Mouse (Mus musculus) T-helper 2 cell (primary cell): Measurements from ENCODE around the gene Rab6b.

Experiments
- in situ Hi-C: fragments of 300-600 bp; cut with MboI, MseI; formaldehyde crosslinking; loops from one replicate; pipeline ENCODE4 v1.15.1; 2025; ENCODE audit warnings: high pct_unique_total_duplicates

Gene Rab6b

GRCm38 (mm10) chr9:103093681-103094080 is 17.9 kb upstream of the Rab6b start:
- in situ Hi-C loops: loop anchor here (5.0 kb wide), 1 partner anchor 199 kb away; no protein-coding TSS in a partner anchor

DNA sequence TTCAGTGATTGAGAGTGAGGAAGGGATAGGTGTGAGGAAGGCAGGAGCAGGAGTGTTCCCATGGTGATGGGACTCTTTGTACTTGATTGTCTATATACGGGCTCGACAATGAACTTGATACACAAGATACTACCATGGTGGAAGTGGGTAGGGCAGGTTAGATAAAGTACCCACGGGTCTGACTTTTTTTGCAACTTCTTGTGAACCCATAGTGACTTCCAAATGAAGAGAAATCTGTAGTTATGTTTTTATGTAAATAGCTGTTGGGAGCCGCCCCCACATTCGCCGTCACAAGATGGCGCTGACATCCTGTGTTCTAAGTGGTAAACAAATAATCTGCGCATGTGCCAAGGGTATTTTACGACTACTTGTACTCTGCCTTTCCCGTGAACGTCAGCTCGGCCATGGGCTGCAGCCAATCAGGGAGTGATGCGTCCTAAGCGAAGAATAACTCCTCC is 3.2 kb upstream of the Rab6b start:
- in situ Hi-C loops: loop anchor here (10.0 kb wide), 1 partner anchor 256 kb away; the partner anchor contains the start of gene Cdv3

DNA sequence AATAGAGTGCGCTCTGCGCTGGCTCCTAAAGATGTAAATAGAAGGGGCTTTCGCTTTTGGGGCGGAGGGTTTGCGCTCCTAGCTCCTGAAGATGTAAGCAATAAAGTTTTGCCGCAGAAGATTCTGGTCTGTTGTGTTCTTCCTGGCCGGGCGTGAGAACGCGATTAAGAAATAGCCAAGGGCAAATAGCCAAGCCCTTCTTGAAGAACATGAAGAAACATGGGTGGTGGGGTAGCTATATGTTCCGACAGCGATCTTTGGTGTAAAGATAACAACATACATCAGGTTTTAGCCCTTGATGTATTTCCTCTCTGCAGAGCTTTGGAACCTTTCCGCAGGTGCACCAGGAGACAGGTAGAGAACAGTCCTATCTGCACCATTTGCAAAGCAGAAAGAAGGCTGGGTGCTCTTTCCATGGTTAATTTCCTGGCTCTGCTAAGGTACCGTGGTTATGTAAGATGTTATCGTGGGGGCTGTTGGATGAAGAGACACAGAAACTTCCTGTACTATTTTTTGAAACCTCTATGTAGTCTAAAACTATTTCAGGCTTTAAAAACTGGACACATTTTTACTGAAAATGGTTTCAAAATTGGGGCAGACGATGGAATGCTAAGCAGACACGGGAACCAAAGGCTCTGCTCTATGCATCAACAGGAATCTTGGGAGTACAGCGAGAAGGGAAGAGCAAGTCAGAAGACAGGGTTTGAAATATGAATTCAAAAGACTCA is 2.5 kb upstream of the Rab6b start:
- in situ Hi-C loops: loop anchor here (10.0 kb wide), 1 partner anchor 256 kb away; the partner anchor contains the start of gene Cdv3

DNA sequence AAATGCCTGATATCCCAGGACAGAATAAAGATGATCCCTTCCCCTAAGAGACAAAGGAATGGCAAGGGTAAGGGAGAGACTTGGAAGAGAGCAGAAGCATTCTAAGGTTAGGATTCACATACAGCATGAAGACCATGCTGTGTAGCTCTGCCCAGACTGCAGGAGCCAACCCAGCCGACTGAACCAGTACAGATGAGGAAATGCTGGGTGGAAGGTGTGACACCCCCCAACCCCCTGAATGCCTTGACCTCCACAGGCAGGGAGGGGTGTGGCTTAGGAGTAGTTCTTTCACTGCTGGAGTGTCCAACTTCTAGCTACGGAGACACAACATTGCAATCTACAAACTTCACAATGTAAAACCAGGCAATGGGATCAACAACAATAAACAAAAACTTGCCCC is 1.7 kb upstream of the Rab6b start:
- in situ Hi-C loops: loop anchor here (5.0 to 10.0 kb wide), 2 partner anchors 92 to 255 kb away; partner anchors contain the start of genes Cdv3 and Srprb

DNA sequence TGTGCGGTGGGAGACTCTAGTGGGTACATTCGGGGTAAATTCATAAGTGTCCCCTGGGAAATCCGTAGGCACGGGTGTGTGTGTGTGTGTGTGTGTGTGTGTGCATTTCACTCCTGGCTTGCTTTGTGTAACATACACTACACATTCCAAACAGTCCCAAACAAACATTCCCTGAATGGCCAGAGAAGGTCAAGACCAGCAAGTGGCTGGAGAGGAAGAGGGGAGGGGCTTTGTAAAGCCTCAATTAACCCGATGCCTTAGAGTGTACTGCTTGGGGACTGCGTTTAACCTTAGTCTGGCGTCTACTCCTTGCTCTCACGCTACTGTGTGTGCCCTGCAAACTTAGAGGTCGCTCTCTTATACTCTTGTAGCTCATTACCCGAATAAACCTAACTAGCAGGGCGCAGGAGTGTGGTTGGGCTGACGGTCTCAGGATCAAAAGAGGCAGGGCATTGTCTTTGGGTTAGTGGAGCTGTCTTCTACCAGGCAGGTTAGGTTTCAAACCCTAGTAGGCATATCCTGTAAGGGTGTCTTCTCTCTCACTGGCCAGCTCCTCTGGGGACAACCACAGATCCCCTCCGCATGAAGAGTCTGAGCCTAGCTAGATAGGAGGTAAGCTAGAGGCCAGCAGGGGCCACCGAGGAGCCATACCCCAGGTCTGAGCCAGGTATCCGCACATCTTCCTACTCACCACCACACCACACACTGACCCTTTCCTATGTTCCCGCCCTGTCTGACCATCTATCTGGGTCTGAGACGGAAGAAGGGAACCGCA is 673 bp upstream of the Rab6b start:
- in situ Hi-C loops: loop anchor here (5.0 kb wide), 1 partner anchor 91 kb away; the partner anchor contains the start of gene Srprb

GRCm38 (mm10) chr9:103112471-103113271 is 1.1 kb downstream of the Rab6b start:
- in situ Hi-C loops: loop anchor here (5.0 kb wide), 1 partner anchor 90 kb away; the partner anchor contains the start of gene Srprb

- in situ Hi-C loops: loop anchor here (5.0 kb wide), 1 partner anchor 89 kb away; the partner anchor contains the start of gene Srprb
Observed at GRCm38 (mm10) chr9:103113351-103113750, 1.8 kb downstream of the Rab6b start.

DNA sequence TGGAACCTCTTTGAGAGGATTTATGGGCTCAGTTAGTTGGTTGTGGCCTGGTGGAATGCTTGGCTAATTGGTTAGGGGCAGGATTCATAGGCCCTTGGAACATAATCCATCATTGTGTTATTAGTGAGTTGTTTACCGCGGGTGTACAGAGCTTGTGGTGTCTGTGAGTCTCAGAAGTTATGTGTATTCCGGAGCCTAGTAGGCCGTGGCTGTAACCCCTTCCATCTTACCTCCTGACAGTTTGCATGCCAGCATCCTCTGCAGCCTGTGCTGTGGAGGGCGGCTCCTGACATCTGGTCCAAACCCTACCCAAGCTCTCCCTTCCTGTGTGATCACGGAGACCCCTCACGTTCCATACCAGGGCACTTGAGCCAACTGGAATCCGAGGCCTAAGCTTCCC is 2.7 kb downstream of the Rab6b start:
- in situ Hi-C loops: loop anchor here (5.0 kb wide), 1 partner anchor 88 kb away; the partner anchor contains the start of gene Srprb

DNA sequence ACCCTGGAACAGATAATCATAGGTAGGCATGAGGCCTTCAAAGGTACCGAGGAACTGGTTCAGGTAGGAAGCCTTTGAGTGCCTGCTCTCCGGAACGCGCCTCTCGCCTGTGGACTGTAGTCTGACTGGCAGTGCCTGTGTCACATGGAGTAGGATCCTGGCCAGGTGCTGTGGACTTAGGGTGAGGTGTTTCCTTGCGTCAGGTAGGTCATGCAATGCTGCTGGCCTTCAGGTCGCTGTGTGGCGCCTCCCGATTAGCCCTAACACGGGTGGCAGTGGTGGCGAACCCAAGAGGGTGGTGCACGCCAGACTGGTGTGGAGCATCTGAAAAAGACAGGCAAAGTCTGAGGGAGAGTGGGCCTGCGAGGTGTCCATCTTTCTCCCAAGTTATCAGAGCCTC is 3.3 kb downstream of the Rab6b start:
- in situ Hi-C loops: loop anchor here (5.0 kb wide), 1 partner anchor 87 kb away; the partner anchor contains the start of gene Srprb

DNA sequence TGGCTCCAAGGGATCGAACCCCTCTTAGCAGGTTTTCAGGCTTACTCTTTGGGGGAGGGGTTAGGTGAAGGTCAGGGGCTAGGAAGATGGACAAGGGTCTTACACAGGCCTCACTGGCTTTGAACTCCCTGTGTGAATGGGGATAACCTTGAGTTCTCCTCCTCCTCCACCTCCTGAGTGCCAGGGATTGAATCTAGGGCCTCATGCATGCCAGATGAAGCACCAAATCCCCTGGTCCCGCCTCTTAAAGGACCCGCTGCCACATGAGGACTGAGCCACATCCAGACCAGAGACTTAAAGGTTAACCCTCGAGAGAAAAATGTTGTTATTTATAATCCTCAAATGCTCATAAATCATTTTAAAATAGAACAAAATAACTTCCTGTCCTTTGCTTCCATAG is 5.4 kb downstream of the Rab6b start:
- in situ Hi-C loops: no loop called here

DNA sequence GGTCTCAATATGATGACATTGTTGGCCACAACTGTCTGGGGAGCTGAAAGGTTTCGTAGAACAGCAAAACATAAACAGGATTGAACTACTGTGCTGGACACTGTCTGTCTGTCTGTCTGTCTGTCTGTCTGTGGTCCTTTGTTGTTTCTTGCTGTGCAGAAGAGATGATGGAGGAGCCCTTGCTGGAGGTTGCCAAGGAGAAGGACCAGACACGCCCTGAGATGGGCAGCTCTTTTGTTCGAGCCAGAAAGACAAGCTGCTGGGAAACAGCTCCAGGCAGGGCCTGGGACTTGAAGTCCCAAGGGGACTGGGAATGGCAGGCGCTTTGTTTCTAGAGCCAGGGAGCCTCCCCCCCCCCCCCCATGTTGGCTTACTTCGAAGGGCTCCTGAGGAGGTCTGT is 5.9 kb downstream of the Rab6b start:
- in situ Hi-C loops: no loop called here

GRCm38 (mm10) chr9:103117951-103118350 is 6.4 kb downstream of the Rab6b start:
- in situ Hi-C loops: no loop called here

DNA sequence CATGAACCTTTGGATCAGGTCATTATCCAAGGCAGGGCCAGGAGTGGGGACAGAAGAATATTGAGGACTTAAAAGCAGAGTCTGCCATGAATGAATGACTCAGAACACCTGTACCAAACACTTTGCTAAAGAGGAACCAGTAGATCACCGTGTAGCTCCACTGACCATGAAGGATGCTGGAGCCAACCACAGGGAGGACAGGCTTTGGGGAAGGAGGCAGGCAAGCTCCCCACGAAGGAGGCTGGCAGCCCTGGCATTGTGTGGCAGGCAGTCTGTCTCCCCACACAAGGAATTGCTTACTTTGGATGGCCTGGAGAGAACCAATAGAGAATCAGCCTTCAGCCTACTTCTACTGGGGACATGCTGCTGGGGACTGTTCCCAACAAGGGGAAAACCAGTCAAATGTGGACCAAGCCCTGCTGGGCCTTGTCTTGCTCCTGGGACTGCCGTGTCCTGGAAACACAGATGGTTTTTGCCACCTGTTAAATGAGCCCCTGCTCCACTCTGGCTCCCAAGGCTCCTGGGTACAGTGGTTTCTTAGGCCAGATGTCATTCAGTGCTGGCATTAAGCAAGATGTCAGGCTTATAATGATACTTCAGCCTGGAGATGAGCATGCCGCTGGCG is 7.2 kb downstream of the Rab6b start:
- in situ Hi-C loops: no loop called here

DNA sequence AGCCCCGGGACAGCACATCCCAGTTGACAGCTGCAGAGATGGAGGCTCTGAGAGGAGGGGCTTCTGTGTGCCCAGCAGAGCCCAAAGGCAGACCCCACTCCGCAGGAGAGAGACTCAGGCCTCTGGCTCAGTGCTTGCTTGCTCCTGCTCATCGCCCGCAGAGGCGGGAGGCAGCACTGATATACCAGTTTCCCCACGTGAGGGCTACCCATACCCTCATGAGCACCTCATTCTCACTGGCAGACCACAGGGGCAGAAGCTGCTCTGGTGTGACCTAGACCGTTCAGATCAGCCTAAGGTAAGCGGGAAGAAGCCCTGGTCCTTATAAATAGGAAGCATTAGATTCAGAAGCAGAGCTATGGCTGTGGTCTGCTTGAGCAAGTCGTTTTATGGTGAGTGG is 8.2 kb downstream of the Rab6b start:
- in situ Hi-C loops: no loop called here

GRCm38 (mm10) chr9:103120231-103120630 is 8.6 kb downstream of the Rab6b start:
- in situ Hi-C loops: no loop called here

- in situ Hi-C loops: no loop called here
Observed at GRCm38 (mm10) chr9:103121546-103121945, 10.0 kb downstream of the Rab6b start.

- in situ Hi-C loops: no loop called here
Observed at GRCm38 (mm10) chr9:103124746-103125145, 13.2 kb downstream of the Rab6b start.

DNA sequence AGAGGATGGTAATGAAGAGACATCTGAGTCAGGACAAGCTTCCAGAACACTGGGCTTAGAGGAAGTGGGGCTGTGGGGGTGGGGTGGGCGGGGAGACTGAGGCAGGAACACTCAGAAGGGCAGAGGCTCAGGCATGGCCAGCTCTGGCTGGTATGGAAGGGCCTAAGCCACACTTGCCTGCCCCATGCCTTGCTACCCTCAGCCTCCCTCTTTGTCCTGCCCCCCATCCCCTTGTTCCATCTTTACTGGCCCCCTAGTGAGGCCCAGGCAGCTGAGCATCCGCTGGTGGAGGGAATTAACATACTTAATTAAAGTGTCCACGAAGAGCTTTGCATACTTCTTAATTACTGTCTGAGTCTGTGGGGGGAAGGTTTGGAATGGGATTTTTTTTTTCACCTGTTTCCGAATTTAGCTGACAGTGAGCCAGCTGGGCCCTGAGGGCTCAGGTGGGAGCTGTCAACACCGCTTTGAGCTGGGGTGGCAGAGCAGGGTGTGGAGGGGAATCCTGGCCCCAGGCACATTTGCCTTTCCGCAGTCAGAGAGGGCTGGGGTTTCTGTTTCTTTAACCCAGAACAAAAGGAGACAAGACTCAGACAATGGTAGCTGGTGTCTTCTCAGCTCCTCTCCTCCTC is 22.0 kb downstream of the Rab6b start:
- in situ Hi-C loops: no loop called here

DNA sequence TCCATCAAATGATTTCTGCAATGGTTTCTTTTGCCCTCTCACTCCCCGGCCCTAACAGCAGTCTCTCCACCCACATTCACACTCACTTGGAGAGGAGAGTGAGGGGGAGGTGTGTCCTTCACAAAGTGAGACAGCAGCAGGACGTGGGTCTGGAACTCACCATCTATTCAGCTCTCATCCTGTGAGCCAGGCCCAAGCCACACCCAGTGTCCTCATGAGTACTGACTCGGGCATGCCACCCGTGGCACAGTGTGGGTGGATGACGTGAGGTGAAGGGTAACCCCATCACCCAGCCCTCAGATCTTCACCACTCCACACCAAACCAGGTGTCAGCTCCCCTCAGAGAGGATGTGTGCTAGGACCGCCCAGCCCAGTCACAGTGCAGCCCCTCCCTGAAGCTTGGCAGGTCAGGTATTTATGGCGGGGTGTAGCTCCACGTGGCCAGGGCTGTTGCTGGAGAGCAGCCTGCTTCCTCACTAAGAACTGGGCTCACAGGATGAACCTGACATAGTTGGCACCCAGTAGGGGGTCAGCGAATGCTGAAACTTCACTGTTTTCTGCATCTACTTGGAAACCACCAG is 23.0 kb downstream of the Rab6b start:
- in situ Hi-C loops: no loop called here

DNA sequence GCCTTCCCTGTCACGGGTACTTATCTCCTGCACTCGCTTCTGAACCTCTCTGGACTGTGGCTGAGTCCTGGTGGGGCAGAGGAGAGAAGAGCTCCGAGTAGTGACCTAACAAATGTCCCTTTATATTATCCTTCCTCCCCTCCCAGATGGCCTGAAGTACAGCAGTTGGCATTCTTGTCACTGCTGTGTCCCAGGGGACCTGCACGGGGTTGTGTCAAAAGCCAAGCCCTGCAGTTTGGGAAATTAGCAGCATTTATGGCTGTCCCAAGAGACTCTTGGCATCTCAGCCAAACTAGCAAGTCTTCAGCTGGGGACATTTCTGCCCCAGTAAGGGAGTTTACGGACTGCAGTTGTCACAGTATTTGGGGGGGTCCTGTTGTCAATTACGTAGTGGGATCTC is 27.9 kb downstream of the Rab6b start:
- in situ Hi-C loops: no loop called here
